Mouse (Mus musculus) retina, postnatal 1 day (tissue): ENCODE results near the gene Oat.

Experiments
- DNase-seq: peaks from one replicate; pipeline ENCODE4 v3.0.0-alpha.2; 2012

The Oat gene

GRCm38 (mm10) chr7:132576116-132576650 lies at the start of gene Oat:
TSS of gene Oat (minus strand) at chr7:132576398.
- peak; percentile 98 for DNase-seq

- no peak for DNase-seq
Observed at GRCm38 (mm10) chr7:132624161-132624560, 48.0 kb upstream of the Oat start.

GRCm38 (mm10) chr7:132619975-132620918 lies 44.0 kb upstream of the Oat start:
- DNase-seq: no peak

GRCm38 (mm10) chr7:132619549-132619948 lies 43.4 kb upstream of the Oat start:
- DNase-seq: no peak

- no peak for DNase-seq
Observed at GRCm38 (mm10) chr7:132617021-132617564, 40.9 kb upstream of the Oat start.

GRCm38 (mm10) chr7:132616391-132616790 lies 40.2 kb upstream of the Oat start:
- DNase-seq: no peak

- no peak for DNase-seq
Observed at GRCm38 (mm10) chr7:132615346-132615745, 39.1 kb upstream of the Oat start.

- no peak for DNase-seq
Observed at GRCm38 (mm10) chr7:132611530-132611929, 35.3 kb upstream of the Oat start.

- DNase-seq: peak; percentile 88
Observed at GRCm38 (mm10) chr7:132610468-132611318, 34.5 kb upstream of the Oat start, which contains the start of gene Lhpp. TSS of gene Lhpp (plus strand) at chr7:132610638.

GRCm38 (mm10) chr7:132608316-132609020 lies 32.3 kb upstream of the Oat start:
- DNase-seq: no peak

- DNase-seq: no peak
Observed at GRCm38 (mm10) chr7:132605689-132606088, 29.5 kb upstream of the Oat start.

- DNase-seq: no peak
Observed at GRCm38 (mm10) chr7:132604720-132605119, 28.5 kb upstream of the Oat start.

- no peak for DNase-seq
Observed at GRCm38 (mm10) chr7:132600926-132601325, 24.7 kb upstream of the Oat start.

- DNase-seq: peak; percentile 21
Observed at GRCm38 (mm10) chr7:132600026-132600425, 23.8 kb upstream of the Oat start.

GRCm38 (mm10) chr7:132599071-132599975 lies 23.1 kb upstream of the Oat start, which contains the start of gene Nkx1-2:
TSS of gene Nkx1-2 (minus strand) at chr7:132599637.
- DNase-seq: peak; percentile 59

- peak; percentile 49 for DNase-seq
Observed at GRCm38 (mm10) chr7:132597251-132598041, 21.2 kb upstream of the Oat start.

GRCm38 (mm10) chr7:132596557-132597250 lies 20.5 kb upstream of the Oat start:
- peak; percentile 27 for DNase-seq

GRCm38 (mm10) chr7:132595787-132596186 lies 19.6 kb upstream of the Oat start:
- no peak for DNase-seq

- DNase-seq: no peak
Observed at GRCm38 (mm10) chr7:132594325-132594724, 18.1 kb upstream of the Oat start.

GRCm38 (mm10) chr7:132593762-132594161 lies 17.6 kb upstream of the Oat start:
- DNase-seq: no peak
